Mouse (Mus musculus): ENCODE measurements at regions not wholly inside any gene's neighbourhood (a gene's known extent, or its start where the extent isn't known, plus 50 kb on each side); places are given as distances from the start of the nearest gene placed in this dataset.

DNA sequence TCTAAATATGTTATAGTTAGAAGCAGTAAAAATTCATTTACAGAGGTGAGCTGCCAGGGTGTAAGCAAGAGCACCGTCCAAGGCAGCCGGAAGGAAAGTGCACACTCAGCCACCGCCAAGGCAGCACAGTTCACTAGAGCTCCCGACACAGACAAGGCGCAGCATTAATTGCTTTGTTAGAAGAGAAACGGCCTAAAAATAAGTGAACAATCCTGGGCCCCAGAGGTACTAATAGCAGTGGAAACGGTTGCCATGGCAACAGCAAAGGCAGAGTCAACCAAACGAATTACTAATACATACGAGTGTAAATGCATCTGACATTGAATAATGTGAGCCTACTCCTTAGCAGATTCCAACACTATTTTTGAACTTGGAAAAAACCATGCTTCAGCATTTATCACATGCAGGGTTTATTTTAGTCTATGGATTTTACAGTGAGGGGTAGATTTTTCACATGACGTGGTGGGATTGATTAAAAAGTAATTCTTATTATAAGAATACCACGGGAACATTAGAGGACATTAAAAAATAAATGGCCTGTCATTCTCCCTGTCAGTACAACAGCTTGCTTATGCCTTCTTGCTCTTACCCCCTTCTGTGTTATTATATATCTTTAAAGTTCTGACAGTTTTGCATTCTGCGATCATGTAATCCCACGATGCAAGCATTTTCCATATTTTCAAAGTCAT, 62.5 kb downstream of the Cavin4 start:
- Histone ChIP-seq H3K9ac (no peak overlapping the region), H3K4me3 (no peak overlapping the region), H3K4me2 (replicated peaks) (no peak overlapping the region), H3K36me3 (no peaks in the 10 kb centered on the region), H3K9me3 (replicated peaks) (no peaks in the 10 kb centered on the region), H3K27ac (peak overlapping the region; percentile 66), H3K27me3 (no peaks in the 10 kb centered on the region), H3K4me1 (peaks cover 20% of the 10 kb centered on the region)
- peak; percentile 83 for ATAC-seq (ENCODE audit: low FRiP score)
- 34% methylated on average over 13 of the region's 13 CpGs for WGBS

DNA sequence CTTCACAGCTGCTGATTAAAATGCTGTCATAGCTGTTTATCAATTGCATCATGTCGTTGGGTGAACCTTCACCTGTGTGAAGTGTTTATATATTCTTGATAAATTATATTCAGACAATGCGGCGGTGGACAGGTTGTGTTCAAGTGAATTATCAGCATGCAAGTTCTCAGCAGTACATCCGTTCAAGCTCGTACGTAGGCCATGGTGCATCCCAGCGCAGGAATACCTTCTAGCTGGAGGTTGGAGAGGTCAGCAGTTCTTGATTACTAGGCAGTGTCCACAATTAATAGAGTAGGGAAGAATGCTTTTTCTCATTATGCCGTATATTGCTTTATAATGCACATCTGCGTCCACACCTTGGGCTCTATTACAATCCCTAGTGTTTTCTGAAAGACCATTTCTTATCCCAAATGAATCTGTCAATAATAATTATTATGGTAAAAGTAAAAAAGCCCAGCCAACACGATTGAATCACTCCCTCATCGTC, 63.1 kb downstream of the Cavin4 start:
- no peaks in the 10 kb centered on the region for H3K27me3 ChIP-seq
- peak; percentile 70 for ATAC-seq (ENCODE audit: low FRiP score)
- 64% methylated on average over 11 of the region's 11 CpGs for WGBS
- peak overlapping the region; percentile 72 for H3K27ac ChIP-seq
- H3K4me2 ChIP-seq (replicated peaks): no peak overlapping the region
- no peaks in the 10 kb centered on the region for H3K36me3 ChIP-seq
- H3K4me1 ChIP-seq: peaks cover 20% of the 10 kb centered on the region
- H3K9ac ChIP-seq: no peak overlapping the region
- no peaks in the 10 kb centered on the region for H3K9me3 ChIP-seq (replicated peaks)
- no peak overlapping the region for H3K4me3 ChIP-seq

GRCm38 (mm10) chr4:48734854-48735564, 71.7 kb downstream of the Cavin4 start:
- Histone ChIP-seq H3K4me2 (replicated peaks) (no peak overlapping the region), H3K36me3 (no peaks in the 10 kb centered on the region), H3K9me3 (replicated peaks) (no peaks in the 10 kb centered on the region), H3K27me3 (0 out of 2 replicates have a peak, but pooled peaks cover 2% of the 10 kb centered on the region), H3K27ac (no peak overlapping the region), H3K4me3 (no peak overlapping the region), H3K9ac (no peak overlapping the region), H3K4me1 (no peaks in the 10 kb centered on the region)
- no peak for ATAC-seq (ENCODE audit: low FRiP score)
- 71% methylated on average over 10 of the region's 10 CpGs for WGBS

GRCm38 (mm10) chr4:48746237-48746636, 82.9 kb downstream of the Cavin4 start:
- Histone ChIP-seq H3K36me3 (no peaks in the 10 kb centered on the region), H3K4me1 (no peaks in the 10 kb centered on the region), H3K9ac (no peak overlapping the region), H3K4me3 (no peak overlapping the region), H3K4me2 (replicated peaks) (no peak overlapping the region), H3K27me3 (no peaks in the 10 kb centered on the region), H3K27ac (no peak overlapping the region), H3K9me3 (replicated peaks) (no peaks in the 10 kb centered on the region)
- WGBS: 80% methylated on average over 3 of the region's 3 CpGs
- no peak for ATAC-seq (ENCODE audit: low FRiP score)

DNA sequence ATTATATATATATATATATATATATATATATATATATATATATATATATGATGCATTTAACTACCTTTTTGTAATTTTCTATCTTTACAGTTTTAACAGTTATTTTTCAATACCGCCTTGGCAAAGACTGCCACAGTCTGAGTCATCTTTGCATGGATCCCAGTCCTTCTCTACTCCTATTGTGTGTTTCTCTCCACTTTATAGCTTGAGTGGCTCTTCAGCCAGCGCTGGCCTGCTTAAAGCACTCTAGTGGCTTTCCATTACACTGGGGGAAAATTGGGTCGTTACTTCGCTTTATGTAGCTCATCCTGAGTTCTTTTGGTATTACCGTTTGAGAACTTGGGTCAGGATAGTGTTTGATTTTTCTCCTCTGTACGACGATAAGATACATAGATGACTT, 86.3 kb downstream of the Cavin4 start:
- no peak overlapping the region for H3K4me3 ChIP-seq
- no peak for ATAC-seq (ENCODE audit: low FRiP score)
- 0 out of 2 replicates have a peak, but pooled peaks cover 2% of the 10 kb centered on the region for H3K4me1 ChIP-seq
- H3K9me3 ChIP-seq (replicated peaks): no peaks in the 10 kb centered on the region
- WGBS: 90% methylated on average over 7 of the region's 7 CpGs
- no peak overlapping the region for H3K27ac ChIP-seq
- no peak overlapping the region for H3K4me2 ChIP-seq (replicated peaks)
- no peaks in the 10 kb centered on the region for H3K27me3 ChIP-seq
- no peaks in the 10 kb centered on the region for H3K36me3 ChIP-seq
- H3K9ac ChIP-seq: no peak overlapping the region

GRCm38 (mm10) chr4:48750087-48750486, 86.8 kb downstream of the Cavin4 start:
- no peak overlapping the region for H3K4me2 ChIP-seq (replicated peaks)
- H3K9ac ChIP-seq: no peak overlapping the region
- 83% methylated on average over 5 of the region's 5 CpGs for WGBS
- 0 out of 2 replicates have a peak, but pooled peaks cover 2% of the 10 kb centered on the region for H3K4me1 ChIP-seq
- H3K27ac ChIP-seq: no peak overlapping the region
- ATAC-seq (ENCODE audit: low FRiP score): no peak
- no peak overlapping the region for H3K4me3 ChIP-seq
- no peaks in the 10 kb centered on the region for H3K27me3 ChIP-seq
- H3K9me3 ChIP-seq (replicated peaks): no peaks in the 10 kb centered on the region
- no peaks in the 10 kb centered on the region for H3K36me3 ChIP-seq

DNA sequence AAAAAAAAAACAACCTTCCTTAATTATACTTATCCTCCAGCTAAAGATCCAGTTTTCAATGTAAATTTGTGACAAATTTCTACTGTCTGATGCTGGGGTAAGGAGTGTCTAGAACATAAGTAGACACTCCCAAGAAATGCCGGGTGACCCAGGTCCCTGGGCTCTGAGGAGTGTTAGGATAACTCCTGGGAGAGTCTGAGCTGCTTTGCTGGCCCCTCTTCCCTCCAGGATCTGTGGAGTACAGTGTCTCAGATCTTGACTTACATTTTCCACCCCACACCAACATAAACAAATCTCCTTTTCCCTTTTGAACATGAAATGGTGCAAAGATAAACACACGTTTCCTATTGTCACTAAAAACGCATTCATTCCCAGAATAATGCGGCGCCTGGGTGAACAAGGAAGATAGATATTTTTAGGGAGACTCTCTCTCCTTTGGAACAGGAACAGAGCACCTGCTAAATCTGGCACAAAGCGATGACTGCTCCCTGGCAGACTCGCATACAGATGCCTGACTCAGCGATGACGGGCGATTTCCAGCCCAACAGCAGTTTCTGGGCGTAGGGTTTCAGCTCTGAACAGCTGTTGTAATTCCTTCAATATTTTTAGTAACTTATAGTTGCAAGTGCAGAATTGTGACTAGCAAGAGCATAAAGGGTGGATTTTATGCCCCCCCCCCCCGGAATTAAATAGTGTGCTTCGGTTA, 91.3 kb downstream of the Cavin4 start:
- H3K27ac ChIP-seq: no peak overlapping the region
- no peaks in the 10 kb centered on the region for H3K9me3 ChIP-seq (replicated peaks)
- ATAC-seq (ENCODE audit: low FRiP score): no peak
- no peaks in the 10 kb centered on the region for H3K36me3 ChIP-seq
- no peak overlapping the region for H3K4me3 ChIP-seq
- H3K4me2 ChIP-seq (replicated peaks): no peak overlapping the region
- whole genome bisulfite sequencing: 78% methylated on average over 13 of the region's 13 CpGs
- 0 out of 2 replicates have a peak, but pooled peaks cover 2% of the 10 kb centered on the region for H3K4me1 ChIP-seq
- H3K27me3 ChIP-seq: no peaks in the 10 kb centered on the region
- H3K9ac ChIP-seq: no peak overlapping the region

DNA sequence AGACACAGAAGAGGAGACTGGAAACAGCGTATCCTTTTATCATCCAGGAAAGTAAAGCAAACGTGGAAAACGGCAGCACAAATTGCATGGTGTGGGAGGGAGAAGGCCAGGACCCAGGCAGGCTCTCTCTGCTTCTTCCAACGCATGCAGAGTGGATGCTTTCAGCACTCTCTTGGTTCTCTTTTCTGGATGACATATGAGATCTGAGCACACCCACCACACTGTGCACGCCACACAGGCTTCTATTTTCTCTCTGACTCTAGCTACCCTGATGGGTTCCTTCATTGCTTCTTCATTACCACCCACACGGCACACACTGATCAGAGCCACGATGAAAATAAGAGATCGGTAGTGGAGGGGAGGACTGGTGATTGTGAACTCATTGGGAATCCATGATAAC, 97.3 kb downstream of the Cavin4 start:
- ATAC-seq (ENCODE audit: low FRiP score): no peak
- Histone ChIP-seq H3K27me3 (no peaks in the 10 kb centered on the region), H3K9me3 (replicated peaks) (no peaks in the 10 kb centered on the region), H3K4me1 (no peaks in the 10 kb centered on the region), H3K9ac (no peak overlapping the region), H3K4me2 (replicated peaks) (no peak overlapping the region), H3K36me3 (no peaks in the 10 kb centered on the region), H3K27ac (no peak overlapping the region), H3K4me3 (no peak overlapping the region)
- WGBS: 81% methylated on average over 8 of the region's 8 CpGs

DNA sequence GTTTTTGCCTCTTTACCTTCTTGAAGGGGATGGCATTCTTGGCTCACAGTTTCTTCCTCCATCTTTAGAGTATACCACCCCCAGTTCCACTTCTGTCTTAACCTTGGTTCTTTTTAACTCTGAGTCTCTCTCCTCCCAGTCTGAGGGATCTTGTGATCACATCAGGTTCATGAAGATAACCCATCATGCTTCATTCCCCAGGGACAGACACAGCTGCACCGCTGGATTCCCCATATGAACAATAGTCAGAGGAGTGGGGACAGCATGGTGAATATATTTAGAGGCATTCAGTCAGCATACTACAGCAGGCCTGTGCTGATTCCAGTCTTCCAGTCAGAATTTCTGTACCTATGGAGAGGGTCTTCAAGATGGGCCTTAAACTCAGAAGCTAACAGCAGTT, 103.1 kb downstream of the Cavin4 start:
- Histone ChIP-seq H3K27me3 (no peaks in the 10 kb centered on the region), H3K9me3 (replicated peaks) (no peaks in the 10 kb centered on the region), H3K4me3 (no peak overlapping the region), H3K27ac (no peak overlapping the region), H3K4me2 (replicated peaks) (no peak overlapping the region), H3K9ac (no peak overlapping the region), H3K4me1 (peaks cover 5% of the 10 kb centered on the region; the same call in 1 of the 2 replicates), H3K36me3 (no peaks in the 10 kb centered on the region)
- WGBS: 81% methylated on average over 1 of the region's 1 CpGs
- ATAC-seq (ENCODE audit: low FRiP score): no peak

DNA sequence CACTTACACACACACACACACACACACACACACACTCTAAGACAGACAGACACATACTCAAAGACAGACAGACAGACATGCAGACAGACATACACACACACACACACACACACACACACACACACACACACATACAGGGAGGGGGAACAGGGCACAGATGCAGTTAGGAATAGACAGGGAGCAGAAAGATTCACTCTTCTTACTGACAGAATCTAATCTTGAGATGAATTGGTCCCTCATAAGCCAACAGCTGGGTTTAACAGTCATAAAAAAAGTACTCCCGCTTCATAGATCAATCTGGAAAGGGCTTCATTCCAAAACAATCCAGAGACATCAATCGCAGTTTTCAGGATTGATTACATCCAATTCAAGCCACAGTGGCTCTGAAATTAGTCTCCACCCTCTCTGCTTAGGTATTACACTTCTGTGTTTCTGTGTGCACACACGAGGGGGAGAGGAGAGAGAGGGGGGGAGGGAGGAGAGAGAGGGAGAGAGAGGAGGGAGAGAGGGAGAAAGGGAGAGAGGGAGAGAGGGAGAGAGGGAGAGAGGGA, 107.2 kb downstream of the Cavin4 start:
- H3K27ac ChIP-seq: peak overlapping the region; percentile 73
- no peak overlapping the region; the same call in 1 of the 2 replicates for H3K4me2 ChIP-seq (replicated peaks)

GRCm38 (mm10) chr4:48770954-48771665, 107.8 kb downstream of the Cavin4 start:
- H3K9me3 ChIP-seq (replicated peaks): no peaks in the 10 kb centered on the region
- ATAC-seq (ENCODE audit: low FRiP score): peak; percentile 82
- peaks cover 5% of the 10 kb centered on the region; the same call in 1 of the 2 replicates for H3K4me1 ChIP-seq
- H3K9ac ChIP-seq: no peak overlapping the region
- peak overlapping the region; percentile 11; the same call in 1 of the 2 replicates for H3K4me2 ChIP-seq (replicated peaks)
- no peaks in the 10 kb centered on the region for H3K27me3 ChIP-seq
- no peaks in the 10 kb centered on the region for H3K36me3 ChIP-seq
- peak overlapping the region; percentile 77 for H3K27ac ChIP-seq
- no peak overlapping the region for H3K4me3 ChIP-seq
- WGBS: 46% methylated on average over 14 of the region's 14 CpGs

More for the DNA sequence above, 107.2 kb downstream of the Cavin4 start:
- no peaks in the 10 kb centered on the region for H3K9me3 ChIP-seq (replicated peaks)
- ATAC-seq (ENCODE audit: low FRiP score): no peak; the same call in 1 of the 2 replicates
- peaks cover 5% of the 10 kb centered on the region; the same call in 1 of the 2 replicates for H3K4me1 ChIP-seq
- no peaks in the 10 kb centered on the region for H3K27me3 ChIP-seq
- H3K4me3 ChIP-seq: no peak overlapping the region
- WGBS: 53% methylated on average over 3 of the region's 3 CpGs
- H3K9ac ChIP-seq: no peak overlapping the region
- no peaks in the 10 kb centered on the region for H3K36me3 ChIP-seq

Measured in hindbrain, embryonic 12.5 days (tissue).